Mouse (Mus musculus): ENCODE results near the gene Bckdha.

DNA sequence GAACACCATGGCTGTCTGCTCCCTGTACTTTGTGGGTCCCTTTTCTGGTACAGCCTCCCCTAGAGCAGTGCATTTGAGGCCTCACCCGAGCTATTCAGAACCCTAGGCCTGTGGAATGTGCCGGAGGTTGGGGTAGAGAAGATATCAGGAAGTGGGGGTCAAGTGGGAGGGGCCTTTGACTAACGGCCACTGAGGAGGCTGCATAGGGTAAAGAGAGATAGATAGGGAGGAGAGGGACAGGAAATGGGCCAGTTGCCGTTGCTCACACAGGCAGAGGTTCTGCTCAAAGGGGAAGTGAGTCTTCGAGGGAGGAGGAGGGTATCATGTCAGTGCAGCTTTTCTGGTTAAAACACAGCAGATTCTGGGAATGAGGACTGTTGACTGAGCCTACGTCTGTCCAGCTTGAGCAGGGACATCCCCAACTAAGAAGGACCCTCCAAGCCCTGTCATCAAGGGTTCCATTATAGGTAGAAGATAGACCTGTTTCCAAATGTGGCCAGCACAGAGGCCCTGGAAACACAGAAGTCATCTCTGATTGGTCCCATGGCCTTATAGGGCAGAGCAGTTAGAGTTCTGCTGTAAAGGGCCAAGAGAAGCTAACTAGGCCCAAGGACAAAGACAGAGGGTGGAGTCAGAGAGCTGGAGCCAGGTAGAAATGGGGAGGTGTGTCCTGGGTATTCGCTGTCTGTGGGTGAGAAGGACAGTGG lies 24.8 kb upstream of the Bckdha start:
- no peak for TF ChIP-seq CTCF (IDR thresholded peaks at IDR 0.05; ENCODE audit: borderline replicate concordance, insufficient read depth, low read length)
- no peak for TF ChIP-seq POLR2A (IDR thresholded peaks at IDR 0.05; ENCODE audit: low read depth, low read length)
